In genomic region chr7:25393451-25394210, GRCm38 (mm10) we compare ENCODE assay signal across 10 mouse cellular contexts. TPM values are rescaled to one million over a fixed set of nuclear protein-coding genes. Genes with fewer than 3 reads are reported as not detected.
A peak's percentile ranks its signal among the peaks of the same experiment; 100 is the strongest.
DNase-seq lines count a peak whose midpoint lies in the region; ATAC-seq and TF ChIP-seq lines count a peak whose summit lies in the region.
"Had no signal": no experiment of that assay in that cellular context is flagged by ENCODE, and none has a peak within 500 bp of the region (broad histone marks: within the 10 kb centered on the region; RNA-seq: fewer than 3 reads in every experiment).

No protein-coding gene starts in this region.

- H3K9me3 ChIP-seq in heart, embryonic 14.5 days (ENCODE audit: control insufficient read depth, low read length) = no peaks in the 10 kb centered on the region
- H3K9me3 ChIP-seq in heart, embryonic 10.5 days = no peaks in the 10 kb centered on the region
- no peaks in the 10 kb centered on the region for H3K9me3 ChIP-seq in hindbrain, postnatal 0 days (ENCODE audit: low read length)
- H3K9me3 ChIP-seq in stomach, postnatal 0 days (ENCODE audit: control insufficient read depth, low read length) = no peaks in the 10 kb centered on the region

- no peak for TF ChIP-seq CTCF in testis, adult 2 months (IDR thresholded peaks at IDR 0.05; ENCODE audit: control insufficient read depth, insufficient read depth, insufficient replicate concordance, low read depth, low read length)
- no peak for TF ChIP-seq CTCF in hindbrain, postnatal 0 days (IDR thresholded peaks at IDR 0.05; ENCODE audit: low read depth)
- no peak for TF ChIP-seq CTCF in stomach, postnatal 0 days (IDR thresholded peaks at IDR 0.05; ENCODE audit: low read depth)

- WGBS in heart, embryonic 14.5 days = 80% methylated on average over 8 of the region's 8 CpGs
- 76% methylated on average over 8 of the region's 8 CpGs for WGBS in heart, embryonic 10.5 days
- 68% methylated on average over 8 of the region's 8 CpGs for WGBS in hindbrain, postnatal 0 days
- WGBS in stomach, postnatal 0 days = 69% methylated on average over 8 of the region's 8 CpGs

- peaks cover 23 to 29% of the 10 kb centered on the region in 2 experiments for H3K4me1 ChIP-seq in heart, embryonic 14.5 days (ENCODE audit: control insufficient read depth in 2 of 2, insufficient read depth in 2 of 2, low read length in 2 of 2)
- peaks cover 31% of the 10 kb centered on the region for H3K4me1 ChIP-seq in heart, embryonic 10.5 days
- H3K4me1 ChIP-seq in testis, adult 2 months (ENCODE audit: control insufficient read depth, insufficient read depth, low read length) = peaks cover 5% of the 10 kb centered on the region
- peaks cover 29% of the 10 kb centered on the region for H3K4me1 ChIP-seq in hindbrain, postnatal 0 days (ENCODE audit: insufficient read depth, low read length)
- peaks cover 12% of the 10 kb centered on the region for H3K4me1 ChIP-seq in stomach, postnatal 0 days (replicated peaks; ENCODE audit: control insufficient read depth, insufficient read depth)

- peak overlapping the region; percentile 92 for H3K4me2 ChIP-seq in heart, embryonic 14.5 days (ENCODE audit: low read length)
- H3K4me2 ChIP-seq in hindbrain, postnatal 0 days (ENCODE audit: low read depth, low read length) = peak overlapping the region; percentile 82
- peak overlapping the region; percentile 81; the same call in 1 of the 2 replicates for H3K4me2 ChIP-seq in stomach, postnatal 0 days (replicated peaks; ENCODE audit: low read depth)

- no peaks in the 10 kb centered on the region for H3K27me3 ChIP-seq in heart, embryonic 14.5 days (ENCODE audit: control insufficient read depth, insufficient read depth, low read length)
- peaks cover 24% of the 10 kb centered on the region; the same call in 1 of the 2 replicates for H3K27me3 ChIP-seq in heart, embryonic 10.5 days (ENCODE audit: insufficient read depth, poor library complexity, severe bottlenecking)
- H3K27me3 ChIP-seq in testis, adult 2 months (ENCODE audit: control insufficient read depth, insufficient read depth, low read length) = no peaks in the 10 kb centered on the region
- H3K27me3 ChIP-seq in hindbrain, postnatal 0 days (ENCODE audit: insufficient read depth, low read length) = no peaks in the 10 kb centered on the region
- H3K27me3 ChIP-seq in stomach, postnatal 0 days (ENCODE audit: control insufficient read depth, insufficient read depth, low read length) = no peaks in the 10 kb centered on the region

- ATAC-seq in heart, embryonic 14.5 days (ENCODE audit: insufficient number of reproducible peaks, insufficient read depth, low FRiP score, low read depth) = no peak
- ATAC-seq in hindbrain, postnatal 0 days = no peak
- no peak for ATAC-seq in stomach, postnatal 0 days (ENCODE audit: low FRiP score, low TSS enrichment)

- TF ChIP-seq POLR2A in testis, adult 2 months (IDR thresholded peaks at IDR 0.05; ENCODE audit: control insufficient read depth, low read depth, low read length) = no peak

- no peak for DNase-seq in heart, embryonic 10.5 days (ENCODE audit: low spot score)
- no peak for DNase-seq in testis, postnatal 14 days (ENCODE audit: low spot score)
- DNase-seq in hindbrain, postnatal 0 days (ENCODE audit: low spot score) = no peak
- DNase-seq in stomach, postnatal 0 days (ENCODE audit: low spot score) = no peak
- DNase-seq in left cerebral cortex, adult 9 months (ENCODE audit: low spot score in 2 of 2) = no peak
- DNase-seq in layer of hippocampus, adult 9-10 months (ENCODE audit: low spot score) = no peak

- TF ChIP-seq EP300 in stomach, postnatal 0 days (optimal IDR thresholded peaks at IDR 0.05) = no peak

- H3K27ac ChIP-seq in heart, embryonic 14.5 days (replicated peaks in 1 of 2; ENCODE audit: control insufficient read depth in 1 of 2, insufficient read depth in 1 of 2, low read depth in 2 of 2, low read length in 2 of 2) = no peak overlapping the region
- H3K27ac ChIP-seq in heart, embryonic 10.5 days = no peak overlapping the region
- no peak overlapping the region for H3K27ac ChIP-seq in testis, adult 2 months (ENCODE audit: control insufficient read depth, insufficient read depth, low read depth, low read length)
- H3K27ac ChIP-seq in hindbrain, postnatal 0 days = no peak overlapping the region
- no peak overlapping the region for H3K27ac ChIP-seq in stomach, postnatal 0 days (replicated peaks)

- H3K36me3 ChIP-seq in heart, embryonic 14.5 days (ENCODE audit: control insufficient read depth, insufficient read depth, low read length) = 0 out of 2 replicates have a peak, but pooled peaks cover 3% of the 10 kb centered on the region
- H3K36me3 ChIP-seq in heart, embryonic 10.5 days = no peaks in the 10 kb centered on the region
- no peaks in the 10 kb centered on the region; the same call in 1 of the 2 replicates for H3K36me3 ChIP-seq in testis, adult 2 months (ENCODE audit: control insufficient read depth, insufficient read depth, low read length)
- no peaks in the 10 kb centered on the region; the same call in 1 of the 2 replicates for H3K36me3 ChIP-seq in hindbrain, postnatal 0 days (ENCODE audit: insufficient read depth, low read length)
- H3K36me3 ChIP-seq in stomach, postnatal 0 days (ENCODE audit: control insufficient read depth, insufficient read depth, low read length) = no peaks in the 10 kb centered on the region

- H3K9ac ChIP-seq in heart, embryonic 14.5 days (ENCODE audit: low read length) = peak overlapping the region; percentile 82; the same call in 1 of the 2 replicates
- H3K9ac ChIP-seq in hindbrain, postnatal 0 days (replicated peaks; ENCODE audit: low read length) = 0 out of 2 replicates have a peak overlapping the region, but pooled peaks have one; percentile 63
- H3K9ac ChIP-seq in stomach, postnatal 0 days (ENCODE audit: low read length) = no peak overlapping the region

- H3K4me3 ChIP-seq in heart, embryonic 14.5 days (ENCODE audit: control insufficient read depth in 1 of 2, insufficient read depth in 1 of 2, low read depth in 1 of 2, low read length in 2 of 2) = no peak overlapping the region
- H3K4me3 ChIP-seq in heart, embryonic 10.5 days = no peak overlapping the region
- H3K4me3 ChIP-seq in testis, adult 2 months (ENCODE audit: control insufficient read depth, low read depth, low read length) = peak overlapping the region; percentile 30
- H3K4me3 ChIP-seq in hindbrain, postnatal 0 days (ENCODE audit: low read length) = peak overlapping the region; percentile 64; the same call in 1 of the 2 replicates
- no peak overlapping the region for H3K4me3 ChIP-seq in stomach, postnatal 0 days (ENCODE audit: low read depth, low read length)

RNA-seq across cellular contexts. Expression of gene Lipe, which starts 4.9 kb away (rescaled TPM):
- polyA plus RNA-seq in heart, embryonic 14.5 days (2014; fragmentation: Nextera tagmentation; extraction: Ambion mirVana) = 2.8 and 3.6 TPM in 2 replicates
- polyA plus RNA-seq in heart, embryonic 10.5 days (2016; fragmentation: Nextera tagmentation; extraction: Ambion mirVana) = 3.3 and 4.7 TPM in 2 replicates
- polyA plus RNA-seq in testis, adult 2 months (2012; rRNA removed) = 250 and 254 TPM in 2 replicates
- 9.6 and 18.7 TPM in 2 replicates for total RNA-seq in hindbrain, postnatal 0 days (2014; rRNA removed)
- 7.8 and 9.1 TPM in 2 replicates for polyA plus RNA-seq in hindbrain, postnatal 0 days (2015; fragmentation: Nextera tagmentation; extraction: Ambion mirVana)
- 10.3 and 12.5 TPM in 2 replicates for polyA plus RNA-seq in stomach, postnatal 0 days (2015; fragmentation: Nextera tagmentation; extraction: Ambion mirVana)

RNA-seq across cellular contexts. Expression of gene Cxcl17, which starts 19.1 kb away (rescaled TPM):
- polyA plus RNA-seq in heart, embryonic 14.5 days (2014; fragmentation: Nextera tagmentation; extraction: Ambion mirVana) = 0.28 and 0.36 TPM in 2 replicates
- 0.32 and 0.36 TPM in 2 replicates for polyA plus RNA-seq in heart, embryonic 10.5 days (2016; fragmentation: Nextera tagmentation; extraction: Ambion mirVana)
- polyA plus RNA-seq in testis, adult 2 months (2012; rRNA removed) = not detected in 2 replicates
- not detected in 2 replicates for total RNA-seq in hindbrain, postnatal 0 days (2014; rRNA removed)
- polyA plus RNA-seq in hindbrain, postnatal 0 days (2015; fragmentation: Nextera tagmentation; extraction: Ambion mirVana) = 0.66 and 0.82 TPM in 2 replicates
- polyA plus RNA-seq in stomach, postnatal 0 days (2015; fragmentation: Nextera tagmentation; extraction: Ambion mirVana) = 6.8 and 8.8 TPM in 2 replicates
- total RNA-seq: megakaryocyte progenitor cell, adult 5-6 weeks had no signal
- polyA plus RNA-seq: gonadal fat pad, adult 2 months had no signal

RNA-seq across cellular contexts. Expression of gene Cnfn, which starts 24.1 kb away (rescaled TPM):
- 0.31 TPM in 1 of 2 replicates, not detected in the other for polyA plus RNA-seq in heart, embryonic 14.5 days (2014; fragmentation: Nextera tagmentation; extraction: Ambion mirVana)
- not detected in 2 replicates for polyA plus RNA-seq in heart, embryonic 10.5 days (2016; fragmentation: Nextera tagmentation; extraction: Ambion mirVana)
- polyA plus RNA-seq in testis, adult 2 months (2012; rRNA removed) = 0.26 TPM in 1 of 2 replicates, not detected in the other
- total RNA-seq in hindbrain, postnatal 0 days (2014; rRNA removed) = not detected in 2 replicates
- polyA plus RNA-seq in hindbrain, postnatal 0 days (2015; fragmentation: Nextera tagmentation; extraction: Ambion mirVana) = 0.30 and 0.89 TPM in 2 replicates
- polyA plus RNA-seq in stomach, postnatal 0 days (2015; fragmentation: Nextera tagmentation; extraction: Ambion mirVana) = 4,615 and 4,883 TPM in 2 replicates
- total RNA-seq: megakaryocyte progenitor cell, adult 5-6 weeks had no signal
- polyA plus RNA-seq: gonadal fat pad, adult 2 months had no signal

Comparison
In these comparisons a context has a peak if more than half of its experiments do, and no peak if none do; other contexts are left out.
1. H3K4me3 ChIP-seq: peak in testis, adult 2 months (single experiment) and hindbrain, postnatal 0 days (single experiment); none in heart, embryonic 14.5 days (0 of 2), heart, embryonic 10.5 days (single experiment) and stomach, postnatal 0 days (single experiment).
2. RNA of gene Lipe, which starts 4.9 kb away (polyA plus RNA-seq): 250 to 254 TPM in testis, adult 2 months; 10.3 to 12.5 TPM in stomach, postnatal 0 days, 7.8 to 9.1 TPM in hindbrain, postnatal 0 days, 3.3 to 4.7 TPM in heart, embryonic 10.5 days and 2.8 to 3.6 TPM in heart, embryonic 14.5 days; every median in the first group is over 10 times any median in the second.
3. RNA of gene Cnfn, which starts 24.1 kb away (polyA plus RNA-seq): 4,615 to 4,883 TPM in stomach, postnatal 0 days; 0.30 to 0.89 TPM in hindbrain, postnatal 0 days, 0.26 TPM in testis, adult 2 months, 0.31 TPM in heart, embryonic 14.5 days and not detected in heart, embryonic 10.5 days; every median in the first group is over 1,000 times any median in the second.
4. Peak in every context shown above with its lines, with median percentiles within 50 percentile points of each other: H3K4me2 ChIP-seq.